Mouse (Mus musculus) T-helper 2 cell (primary cell): ENCODE data around the gene Adcy7.

Experiments used
- in situ Hi-C: fragments of 300-600 bp; cut with MboI, MseI; formaldehyde crosslinking; loops from one replicate; pipeline ENCODE4 v1.15.1; 2025; ENCODE audit warnings: high pct_unique_total_duplicates

Gene Adcy7

GRCm38 (mm10) chr8:88270086-88270485, 2.1 kb upstream of the Adcy7 start:
- in situ Hi-C loops: no loop called here

- in situ Hi-C loops: no loop called here
Measured at GRCm38 (mm10) chr8:88273051-88273430, 838 bp downstream of the Adcy7 start.

GRCm38 (mm10) chr8:88274090-88274489, 1.9 kb downstream of the Adcy7 start:
- in situ Hi-C loops: no loop called here

- in situ Hi-C loops: loop anchor here (5.0 kb wide), 1 partner anchor 78 kb away; no protein-coding TSS in a partner anchor
Measured at GRCm38 (mm10) chr8:88279220-88279619, 7.0 kb downstream of the Adcy7 start.

GRCm38 (mm10) chr8:88279670-88280069, 7.5 kb downstream of the Adcy7 start:
- in situ Hi-C loops: loop anchor here (5.0 kb wide), 1 partner anchor 78 kb away; no protein-coding TSS in a partner anchor

GRCm38 (mm10) chr8:88280904-88281303, 8.7 kb downstream of the Adcy7 start:
- in situ Hi-C loops: no loop called here

- in situ Hi-C loops: no loop called here
Measured at GRCm38 (mm10) chr8:88282684-88283083, 10.5 kb downstream of the Adcy7 start.

GRCm38 (mm10) chr8:88283243-88284115, 11.3 kb downstream of the Adcy7 start:
- in situ Hi-C loops: no loop called here

GRCm38 (mm10) chr8:88284738-88285137, 12.5 kb downstream of the Adcy7 start:
- in situ Hi-C loops: no loop called here

GRCm38 (mm10) chr8:88285469-88286356, 13.5 kb downstream of the Adcy7 start:
- in situ Hi-C loops: no loop called here

- in situ Hi-C loops: no loop called here
Measured at GRCm38 (mm10) chr8:88286421-88286960, 14.3 kb downstream of the Adcy7 start.

GRCm38 (mm10) chr8:88288622-88289242, 16.5 kb downstream of the Adcy7 start:
- in situ Hi-C loops: no loop called here

- in situ Hi-C loops: no loop called here
Measured at GRCm38 (mm10) chr8:88289901-88290300, 17.7 kb downstream of the Adcy7 start.

GRCm38 (mm10) chr8:88290326-88291304, 18.4 kb downstream of the Adcy7 start:
- in situ Hi-C loops: no loop called here

- in situ Hi-C loops: no loop called here
Measured at GRCm38 (mm10) chr8:88291305-88291690, 19.1 kb downstream of the Adcy7 start.

- in situ Hi-C loops: no loop called here
Measured at GRCm38 (mm10) chr8:88292926-88293325, 20.7 kb downstream of the Adcy7 start.

- in situ Hi-C loops: no loop called here
Measured at GRCm38 (mm10) chr8:88293590-88294356, 21.6 kb downstream of the Adcy7 start.

- in situ Hi-C loops: loop anchor here (5.0 kb wide), 1 partner anchor 402 kb away; the partner anchor contains the start of gene Cyld
Measured at GRCm38 (mm10) chr8:88294977-88295376, 22.8 kb downstream of the Adcy7 start.

GRCm38 (mm10) chr8:88297976-88298732, 26.0 kb downstream of the Adcy7 start:
- in situ Hi-C loops: loop anchor here (5.0 kb wide), 1 partner anchor 399 kb away; the partner anchor contains the start of gene Cyld
